Mouse (Mus musculus): ENCODE measurements around the gene Tmem222. TPM values are rescaled to one million over a fixed set of nuclear protein-coding genes. Genes with fewer than 3 reads are reported as not detected.

Tmem222 gene
- 81.0 and 92.6 TPM in 2 replicates for polyA plus RNA-seq (2012; rRNA removed)

DNA sequence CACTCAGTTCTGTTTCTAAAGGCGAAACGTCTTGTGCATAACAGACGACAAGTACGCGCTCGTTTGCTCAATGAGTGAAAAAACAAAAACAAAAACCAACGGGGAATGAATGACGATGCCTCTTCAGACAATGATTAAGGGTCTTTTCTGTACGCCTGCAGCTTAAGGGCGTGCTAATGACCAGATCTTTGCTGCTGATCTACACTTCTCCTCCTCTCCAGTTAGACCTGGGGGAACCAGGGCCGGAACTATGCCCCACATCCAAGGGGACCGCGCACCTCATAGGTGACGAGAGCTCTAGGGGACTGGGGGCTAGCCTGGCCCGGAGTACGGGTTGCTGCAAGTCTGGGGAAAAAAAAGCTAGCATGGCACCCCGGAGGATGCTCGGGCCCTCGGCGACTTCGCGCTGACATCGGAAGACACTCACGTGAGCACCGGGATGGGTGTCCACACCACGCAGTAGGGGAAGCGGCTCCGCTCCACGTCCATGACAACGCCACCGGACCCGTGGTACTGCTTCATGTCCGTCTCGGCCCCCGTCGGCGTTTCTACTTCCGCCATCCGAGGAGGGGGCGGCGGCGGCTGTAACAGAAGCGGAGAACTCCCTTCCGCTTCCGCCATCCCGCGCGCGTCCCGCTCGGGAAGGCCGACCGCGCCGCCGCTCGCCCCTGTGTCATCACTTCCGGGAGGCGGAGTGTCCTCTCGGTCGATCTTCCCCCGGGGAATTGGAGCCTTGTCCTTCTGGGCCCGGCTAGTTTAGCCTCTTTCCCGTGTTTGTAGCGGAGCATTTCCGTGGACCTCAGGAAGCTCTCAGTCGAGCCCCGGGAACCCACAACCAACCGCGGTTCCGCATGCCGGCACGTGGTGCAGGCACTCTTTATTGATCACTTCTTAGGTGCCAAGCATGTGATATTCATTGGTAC, at the start of gene Tmem222:
TSS of gene Tmem222 (minus strand) at position 689 of the 923 bp plus-strand sequence.
- peak; percentile 91 for DNase-seq (ENCODE audit: low spot score)

GRCm38 (mm10) chr4:133319667-133320066, 42.1 kb upstream of the Tmem222 start:
- no peak for DNase-seq (ENCODE audit: low spot score)

DNA sequence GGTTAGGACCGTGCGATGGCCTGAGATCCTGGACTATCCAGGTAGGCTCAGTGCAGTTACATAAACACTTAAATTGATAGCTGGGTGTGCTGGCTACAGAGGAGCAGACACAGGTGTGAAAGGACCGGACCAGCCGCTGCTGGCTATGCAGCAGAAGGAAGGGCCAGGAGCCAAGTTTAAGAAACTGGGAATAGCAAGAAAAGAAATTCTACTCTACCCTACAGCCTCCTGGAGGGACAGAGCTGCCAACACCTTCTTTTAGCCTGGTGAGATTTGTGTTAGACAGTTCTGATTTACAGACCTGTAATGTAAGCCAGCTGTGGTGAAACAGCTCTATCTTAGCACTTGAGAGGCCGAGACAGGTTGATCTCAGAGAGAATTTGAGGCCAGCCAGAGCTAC, 38.4 kb upstream of the Tmem222 start:
- no peak for DNase-seq (ENCODE audit: low spot score)

DNA sequence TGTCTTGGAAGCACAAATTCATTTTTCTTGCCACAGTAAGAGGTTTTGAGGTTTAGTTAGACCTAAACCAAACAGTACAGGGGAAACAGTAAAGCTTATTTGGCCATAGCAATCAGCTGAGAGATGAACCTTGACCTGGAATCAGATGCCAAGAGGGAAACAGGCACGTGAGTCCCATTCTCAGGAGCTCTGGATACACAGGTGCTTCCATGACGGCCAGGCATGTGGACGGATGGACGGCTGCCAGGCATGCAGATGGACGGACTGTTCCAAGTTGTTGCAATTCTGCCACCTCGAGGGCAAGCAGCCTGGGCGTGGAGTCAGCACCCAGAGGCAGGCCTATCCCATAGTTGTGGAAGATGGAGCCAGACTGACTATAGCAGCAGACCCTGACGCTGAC, 37.3 kb upstream of the Tmem222 start:
- no peak for DNase-seq (ENCODE audit: low spot score)

GRCm38 (mm10) chr4:133309948-133310347, 32.4 kb upstream of the Tmem222 start:
- peak; percentile 81 for DNase-seq (ENCODE audit: low spot score)

DNA sequence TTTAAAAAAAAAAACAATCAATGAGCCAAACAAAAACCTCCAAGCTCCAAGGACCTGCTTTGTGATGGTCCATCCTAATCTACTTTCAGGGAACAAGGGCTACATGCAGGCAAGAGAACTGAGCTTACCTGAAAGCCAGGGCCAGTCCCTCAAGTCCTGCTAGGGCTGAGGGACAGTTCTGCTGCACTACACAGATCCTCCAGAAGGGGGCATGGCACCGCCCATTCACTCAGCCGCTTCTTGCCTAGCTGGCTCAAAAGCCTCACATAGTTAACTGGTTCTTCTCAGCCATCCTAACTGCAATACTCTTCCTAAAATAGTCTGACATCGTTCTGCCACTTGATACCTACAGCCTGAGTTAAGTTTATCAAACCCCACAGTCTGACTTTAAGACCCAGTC, 29.7 kb upstream of the Tmem222 start:
- DNase-seq (ENCODE audit: low spot score) = no peak

- DNase-seq (ENCODE audit: low spot score) = no peak
These were observed 28.2 kb upstream of the Tmem222 start for GRCm38 (mm10) chr4:133305825-133306224.

DNA sequence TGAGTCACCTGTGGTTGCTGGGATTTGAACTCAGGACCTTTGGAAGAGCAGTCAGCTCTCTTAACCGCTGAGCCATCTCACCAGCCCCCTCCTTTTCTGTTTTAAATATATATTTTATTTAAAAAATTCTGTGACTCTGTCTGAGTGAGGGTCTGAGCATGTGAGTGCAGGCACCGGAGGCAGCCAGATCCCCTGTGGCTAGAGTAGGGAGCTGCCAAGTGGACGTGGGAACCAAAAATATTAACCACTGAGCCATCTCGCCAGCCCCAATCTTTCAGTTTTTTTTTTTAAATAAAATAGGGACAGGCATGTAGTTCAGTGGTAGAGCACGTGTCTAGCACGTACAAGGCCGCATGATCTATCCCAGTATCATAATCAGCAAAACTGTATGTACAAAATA, 27.2 kb upstream of the Tmem222 start:
- DNase-seq (ENCODE audit: low spot score) = no peak

DNA sequence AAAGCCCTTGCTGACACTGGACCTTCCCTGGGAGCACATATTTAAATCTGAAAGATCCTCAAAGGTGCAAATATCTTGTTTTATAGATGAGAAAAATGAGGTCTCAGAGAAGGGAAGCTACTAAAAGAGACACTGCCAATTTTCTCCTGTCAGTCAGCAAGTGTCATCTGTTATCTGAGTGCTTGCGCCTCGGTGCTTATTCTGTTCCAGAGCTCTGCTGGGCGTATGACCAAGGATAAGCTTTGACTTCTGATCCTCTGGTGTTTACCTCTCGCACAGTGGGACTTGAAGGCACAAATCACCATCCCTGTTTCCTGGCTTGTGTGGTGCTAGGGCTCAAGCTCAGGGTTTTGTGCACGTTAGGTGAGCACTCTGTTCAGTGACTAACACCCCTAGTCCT, 25.1 kb upstream of the Tmem222 start:
- no peak for DNase-seq (ENCODE audit: low spot score)

DNA sequence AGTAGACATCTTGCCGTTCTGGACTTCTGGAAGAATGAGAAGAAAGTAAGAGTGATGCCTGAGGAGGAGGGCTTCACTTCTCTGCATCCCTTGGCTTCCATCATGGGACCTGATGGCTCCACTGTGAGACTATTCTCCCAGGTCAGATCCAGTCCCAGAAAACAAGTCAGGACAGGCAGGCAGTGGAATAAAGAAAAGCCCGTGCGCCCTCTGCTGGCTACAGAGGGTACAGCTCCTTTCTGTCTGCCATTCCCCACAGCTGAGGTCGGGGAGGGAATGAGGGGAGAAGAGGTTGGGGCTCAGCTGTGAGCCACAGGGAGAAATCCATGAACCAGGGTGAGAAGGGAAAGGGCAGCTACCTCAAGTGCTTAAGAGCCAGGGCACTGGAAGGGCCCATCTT, 24.2 kb upstream of the Tmem222 start:
- peak; percentile 59 for DNase-seq (ENCODE audit: low spot score)

GRCm38 (mm10) chr4:133300421-133300820, 22.8 kb upstream of the Tmem222 start:
- DNase-seq (ENCODE audit: low spot score) = no peak

DNA sequence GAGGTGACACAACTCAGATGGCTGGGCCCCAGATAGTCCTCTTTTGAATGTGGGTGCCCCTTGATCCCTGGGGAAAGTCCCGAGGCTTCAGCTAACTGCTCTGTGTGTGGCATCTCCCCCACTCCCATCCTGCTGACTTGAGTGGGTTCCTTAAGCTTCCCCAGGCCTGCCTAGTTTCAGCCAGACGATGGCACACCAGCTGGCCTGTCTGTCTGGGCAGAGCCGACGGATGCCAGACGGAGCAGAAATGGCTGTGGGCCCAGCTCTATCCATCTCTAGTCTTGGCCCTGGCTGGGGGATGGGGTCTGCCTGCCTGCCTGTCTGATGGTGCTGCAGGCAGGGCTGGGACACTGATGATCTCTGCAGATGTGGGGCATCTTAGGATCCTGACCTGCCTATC, 22.1 kb upstream of the Tmem222 start:
- no peak for DNase-seq (ENCODE audit: low spot score)

DNA sequence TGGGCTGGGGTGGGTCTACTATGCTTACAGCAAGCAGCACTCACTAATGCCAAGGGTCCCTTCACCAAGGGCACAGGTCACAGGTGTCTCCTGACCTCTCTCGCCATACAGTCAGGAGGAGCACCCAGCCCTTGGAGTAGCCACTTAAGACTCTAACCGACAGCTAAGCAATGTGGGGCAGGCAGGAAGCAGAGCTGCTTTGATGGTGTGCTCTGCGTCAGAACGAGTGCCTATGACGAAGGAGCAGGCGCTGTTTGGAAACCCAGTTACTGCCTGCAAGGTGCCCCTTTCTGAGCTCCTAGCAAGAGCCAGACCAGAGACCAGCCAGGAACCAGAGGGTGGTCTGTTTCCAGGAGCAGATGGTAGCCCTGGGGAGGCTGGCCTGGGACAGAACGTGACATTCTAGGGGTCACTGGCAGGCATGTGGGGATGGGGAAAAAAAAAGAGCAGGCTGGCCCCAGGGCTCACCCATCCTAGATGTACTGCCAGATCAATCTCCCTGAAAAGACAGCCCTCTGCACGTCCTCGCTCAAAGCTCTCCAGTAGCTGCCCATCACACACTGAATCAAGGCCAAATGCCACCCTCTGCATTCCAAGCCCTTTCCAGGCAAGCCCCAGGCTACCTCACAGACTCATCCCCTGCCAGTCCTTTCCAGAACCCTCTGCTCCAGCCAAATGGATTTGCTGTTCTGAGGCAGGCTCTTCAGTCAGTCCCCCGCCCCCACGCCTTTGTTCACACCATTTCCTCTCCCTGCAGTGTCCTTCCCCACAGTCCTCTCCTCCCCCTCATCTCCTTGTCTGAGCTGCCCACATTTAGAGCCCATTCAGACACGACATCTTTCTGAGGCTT, 21.1 kb upstream of the Tmem222 start:
- DNase-seq (ENCODE audit: low spot score) = no peak

GRCm38 (mm10) chr4:133297801-133298238, 20.2 kb upstream of the Tmem222 start:
- peak; percentile 71 for DNase-seq (ENCODE audit: low spot score)

DNA sequence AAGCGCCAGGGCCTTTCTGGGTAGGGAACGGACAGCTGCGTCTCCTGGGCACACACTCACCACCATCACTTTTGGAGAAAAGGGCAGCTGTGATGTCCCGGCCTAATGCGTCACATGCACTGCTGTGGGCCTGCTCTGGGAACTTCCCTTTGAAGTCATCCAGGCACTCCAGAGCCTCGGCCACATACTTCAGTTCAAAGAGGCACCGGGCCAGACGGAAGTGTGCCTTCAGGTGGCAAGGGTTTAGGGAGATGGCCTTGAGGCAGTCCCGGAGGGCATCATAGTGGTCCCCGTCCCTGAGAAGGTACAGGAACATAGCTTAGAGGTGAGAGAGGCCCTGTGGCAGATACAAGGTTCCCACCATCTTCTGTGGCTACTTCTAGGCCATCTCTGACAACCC, 19.8 kb upstream of the Tmem222 start:
- no peak for DNase-seq (ENCODE audit: low spot score)

DNA sequence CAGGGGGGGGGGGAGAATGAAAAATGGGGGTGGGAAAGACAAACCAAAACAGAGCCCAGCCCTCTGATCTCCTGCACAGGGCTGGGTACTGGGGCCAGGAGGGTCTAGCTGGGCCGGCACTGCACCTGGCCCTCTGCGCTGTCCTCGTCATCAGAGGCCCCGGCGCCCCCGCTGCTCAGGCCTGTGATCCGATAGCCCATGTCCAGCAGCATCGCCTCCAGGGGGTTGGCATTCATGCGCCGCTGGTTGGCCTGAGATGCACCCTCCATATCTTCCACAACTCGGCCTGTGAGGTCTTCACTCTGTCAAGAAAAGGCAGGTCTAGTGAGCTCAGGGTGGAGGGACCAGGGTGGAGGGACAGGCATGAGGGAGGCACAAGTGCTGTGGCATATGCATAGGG, 16.5 kb upstream of the Tmem222 start:
- DNase-seq (ENCODE audit: low spot score) = peak; percentile 14

DNA sequence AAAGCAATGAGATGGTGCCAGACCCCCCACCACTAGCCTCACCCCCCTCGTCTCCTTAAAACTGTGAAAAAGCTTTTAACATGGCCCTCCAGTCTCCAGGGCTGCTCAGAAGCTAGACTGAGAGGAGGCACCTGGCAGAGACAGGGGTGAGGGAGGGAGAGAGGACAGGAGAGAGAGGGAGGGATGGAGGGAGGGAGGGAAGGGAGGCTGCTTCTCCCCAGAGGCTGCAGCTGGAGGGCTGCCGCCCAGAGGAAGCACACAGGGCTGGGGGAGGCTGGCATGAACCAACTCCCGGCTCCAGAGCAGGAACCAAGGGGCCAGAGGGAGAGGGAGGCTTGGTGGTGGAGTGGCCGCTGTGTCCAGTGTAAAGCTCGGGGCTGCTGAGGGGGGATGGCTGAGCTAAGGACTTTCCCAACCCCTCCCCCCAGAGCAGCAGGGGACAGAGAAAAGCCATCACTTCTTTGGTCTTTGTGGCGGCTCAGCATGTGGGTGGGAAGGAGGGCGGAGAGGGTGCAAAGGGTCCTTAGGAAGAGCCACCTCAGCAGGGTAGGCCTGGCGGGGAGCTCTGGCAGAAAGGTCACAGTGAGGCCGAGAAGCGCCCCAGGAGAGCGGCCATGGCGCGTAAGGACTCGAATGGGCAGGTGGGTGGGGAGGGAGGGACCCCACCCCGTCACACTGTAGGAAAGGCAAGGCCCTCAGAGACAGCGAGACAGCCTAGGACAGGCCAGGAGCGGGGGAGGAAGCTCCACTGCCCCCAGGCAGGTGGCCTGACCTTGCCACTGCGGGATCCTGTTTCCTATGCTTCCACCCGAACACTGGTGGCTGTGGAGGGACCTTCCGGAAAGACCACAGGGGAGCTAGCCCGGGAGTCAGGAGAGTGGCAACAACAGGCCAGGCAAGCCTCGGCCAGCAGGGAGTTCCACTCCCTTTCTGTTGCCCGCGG, 15.6 kb upstream of the Tmem222 start:
- peak; percentile 18 for DNase-seq (ENCODE audit: low spot score)

DNA sequence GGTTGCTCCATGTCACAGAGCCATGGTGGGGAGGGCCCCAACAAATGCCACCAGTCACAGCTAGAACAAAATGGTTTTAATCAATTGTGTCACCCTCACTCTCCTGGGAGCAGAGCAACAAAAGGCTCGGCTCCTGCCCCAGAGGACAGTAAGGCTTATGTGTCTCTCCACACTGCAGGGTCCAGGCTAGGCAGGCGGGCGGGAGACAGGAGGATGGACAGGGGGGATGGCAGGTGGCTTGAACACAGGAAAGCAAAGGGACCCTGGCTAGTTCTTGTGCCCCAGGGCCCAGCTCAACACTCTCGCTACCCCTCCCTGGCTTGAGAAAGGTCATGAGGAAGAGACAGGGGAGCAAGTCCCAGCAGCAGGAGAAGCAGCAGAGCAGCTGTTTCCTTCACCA, 14.8 kb upstream of the Tmem222 start:
- DNase-seq (ENCODE audit: low spot score) = no peak

GRCm38 (mm10) chr4:133291255-133291654, 13.7 kb upstream of the Tmem222 start:
- no peak for DNase-seq (ENCODE audit: low spot score)

DNA sequence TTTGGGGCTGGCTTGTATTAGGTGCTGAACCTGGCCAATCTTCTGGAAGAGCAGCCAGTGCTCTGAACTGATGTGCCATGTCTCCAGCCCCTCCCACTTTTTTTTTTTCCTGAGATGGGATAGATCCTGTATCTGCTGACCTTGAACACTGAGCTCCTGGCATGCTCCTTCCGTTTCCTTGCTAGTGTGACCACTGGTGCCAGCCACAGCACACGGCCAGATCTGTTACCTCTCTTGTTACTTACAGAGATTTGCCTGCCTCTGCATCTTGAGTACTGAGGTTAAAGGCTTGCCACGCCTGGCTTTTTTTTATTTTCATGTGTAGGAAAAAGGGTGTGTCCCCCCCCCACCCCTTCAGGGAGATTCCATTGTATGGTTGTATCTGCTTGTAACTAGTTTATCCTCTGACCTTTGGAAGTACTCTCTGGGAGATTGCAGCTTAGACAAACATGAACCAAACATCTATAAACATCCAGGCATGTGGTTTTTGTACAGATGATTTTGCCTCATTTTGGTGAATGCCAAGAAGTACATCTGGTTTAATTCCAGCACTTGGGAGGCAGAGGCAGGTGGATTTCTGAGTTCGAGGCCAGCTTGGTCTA, 9.0 kb upstream of the Tmem222 start:
- no peak for DNase-seq (ENCODE audit: low spot score)

- DNase-seq (ENCODE audit: low spot score) = no peak
These were observed 8.4 kb upstream of the Tmem222 start for GRCm38 (mm10) chr4:133285950-133286349.

Measured in urinary bladder, adult 2 months (tissue).